Mouse (Mus musculus): ENCODE measurements around the gene Mex3d. TPM values are rescaled to one million over a fixed set of nuclear protein-coding genes. Genes with fewer than 3 reads are reported as not detected.

Gene Mex3d
- total RNA-seq (2023), result 6.8 to 10.3 TPM (median 7.9 TPM) in 4 replicates

GRCm38 (mm10) chr10:80387522-80387959 is at the start of gene Mex3d:
Gene Mex3d (minus strand): TSS chr10:80387659.

DNA sequence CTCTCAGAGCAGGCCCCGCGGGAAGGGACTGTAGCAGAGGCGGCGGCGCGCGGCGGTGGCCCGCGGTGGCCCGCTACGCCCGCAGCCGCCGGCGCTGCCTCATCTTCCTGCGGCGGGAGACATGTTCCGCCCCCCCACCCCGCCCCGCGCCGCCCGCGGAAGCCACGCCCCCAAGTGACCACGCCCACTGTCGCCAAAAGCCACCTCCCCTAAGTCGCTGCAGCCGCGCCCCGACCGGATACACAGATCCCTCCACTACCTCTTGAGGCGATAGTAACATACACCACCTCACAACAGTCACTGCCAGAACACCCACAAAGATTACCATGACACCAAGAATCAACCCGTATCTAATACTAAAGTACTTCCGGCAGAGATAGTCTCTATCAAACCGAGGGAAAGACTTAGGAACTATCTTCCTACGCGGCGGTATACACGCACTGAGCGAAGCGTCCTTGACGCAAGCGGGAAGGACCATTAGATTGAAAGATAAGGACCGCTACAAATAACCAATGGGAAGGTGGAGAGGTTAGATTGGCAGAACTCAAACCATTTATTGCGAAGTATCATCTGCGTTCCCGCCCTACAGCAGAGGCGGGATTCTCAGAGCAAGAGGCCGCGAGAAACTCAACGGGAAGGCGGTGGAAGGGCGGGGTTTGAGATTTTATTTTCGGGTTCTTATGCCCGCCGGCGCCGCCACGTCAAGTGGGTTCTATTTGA is 46.2 kb upstream of the Mex3d start, which contains the start of gene Tcf3:
Gene Tcf3, minus strand, starts transcription at position 135 of the 720 bp plus-strand sequence.

GRCm38 (mm10) chr10:80406684-80407501 is 19.4 kb upstream of the Mex3d start, which contains the start of gene Uqcr11:
Gene Uqcr11 (minus strand): TSS chr10:80406830.

DNA sequence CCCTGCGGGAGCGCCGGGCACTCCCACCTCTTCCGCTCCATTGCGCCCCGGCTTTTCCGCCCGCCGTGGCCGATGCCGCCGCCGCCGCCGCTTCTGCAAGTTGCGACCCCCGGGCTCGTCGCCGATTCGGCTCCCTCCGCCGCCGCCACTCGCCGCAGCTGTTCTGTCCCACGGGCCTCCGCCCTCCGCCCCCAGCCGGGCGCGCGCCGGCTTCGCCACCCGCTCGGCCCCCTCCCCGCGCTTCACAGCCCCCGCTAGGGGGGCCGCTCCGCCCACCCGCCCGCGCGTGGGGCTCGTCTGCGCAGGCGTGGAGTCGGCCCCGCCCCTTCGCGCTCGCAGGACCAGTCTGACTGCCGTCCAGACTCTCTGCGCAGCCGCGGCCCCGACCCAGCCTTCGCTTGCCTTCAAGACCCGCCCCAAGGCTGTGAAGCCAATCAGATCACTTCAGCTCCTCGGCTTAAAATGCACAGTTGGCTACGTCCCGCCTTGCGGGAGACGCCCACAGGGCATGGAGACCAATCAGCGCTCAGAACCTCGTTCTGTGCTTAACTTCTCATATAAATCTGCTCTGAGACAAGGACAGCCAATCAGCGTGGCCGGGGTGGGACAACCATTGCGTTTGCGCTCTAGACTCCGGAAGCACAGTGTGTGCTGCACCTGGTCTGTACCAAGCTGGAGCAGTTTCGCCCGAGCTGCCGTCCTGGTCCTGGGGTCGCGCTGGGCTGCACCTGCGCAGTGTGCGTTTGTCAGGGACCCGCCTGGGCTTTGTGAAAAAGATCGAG is 11.9 kb upstream of the Mex3d start, which contains the start of gene Mbd3:
Gene Mbd3, minus strand, starts transcription at position 360 of the 782 bp plus-strand sequence.

GRCm38 (mm10) chr10:80356001-80356682 is 31.3 kb downstream of the Mex3d start, which contains the start of gene Plk5:
Gene Plk5 (plus strand): TSS chr10:80356459.

DNA sequence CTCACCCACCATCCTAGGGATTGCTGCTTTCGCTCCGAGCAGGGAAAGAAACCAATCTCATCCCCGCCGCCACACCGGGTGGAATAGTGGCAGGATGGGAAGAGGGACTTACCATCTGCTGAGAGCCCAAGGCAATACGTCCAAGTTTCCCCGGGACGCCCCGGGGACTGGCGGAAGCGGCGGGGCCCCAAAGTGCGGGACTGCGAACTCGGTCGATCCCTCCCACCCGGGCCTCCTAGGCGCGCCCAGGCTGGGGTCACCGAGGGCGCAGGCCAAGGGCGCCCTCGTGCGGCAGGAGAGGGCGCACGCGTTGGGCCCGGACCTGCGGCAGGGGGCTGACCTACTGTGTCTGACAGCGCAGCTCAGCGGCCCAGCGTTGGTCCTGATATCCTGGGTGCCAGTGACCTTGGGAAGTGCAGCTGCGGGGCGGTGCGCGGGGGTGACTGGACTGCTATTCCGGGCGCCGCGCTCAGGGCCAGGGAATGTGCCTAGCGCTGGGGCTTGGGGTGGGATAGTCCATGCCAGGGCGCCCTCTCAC is 39.1 kb downstream of the Mex3d start, which contains the start of gene Adamtsl5:
Gene Adamtsl5, minus strand, starts transcription at position 169 of the 538 bp plus-strand sequence.

Other genes starting within 250 kb of the Mex3d start
- 168 to 193 TPM (median 182 TPM) in 4 replicates for gene Atp5d, start 249.0 kb downstream of the Mex3d start, total RNA-seq (2023)
- 7.3 to 8.8 TPM (median 7.8 TPM) in 4 replicates for gene Cbarp, start 246.8 kb downstream of the Mex3d start, total RNA-seq (2023)
- gene Midn, start 239.4 kb downstream of the Mex3d start, total RNA-seq (2023), result 142 to 170 TPM (median 154 TPM) in 4 replicates
- 214 to 244 TPM (median 231 TPM) in 4 replicates for gene Cirbp, start 221.7 kb downstream of the Mex3d start, total RNA-seq (2023)
- 12.6 to 18.2 TPM (median 14.1 TPM) in 4 replicates for gene 1600002K03Rik, start 214.7 kb downstream of the Mex3d start, total RNA-seq (2023)
- not detected in 4 replicates for gene Efna2, start 208.2 kb downstream of the Mex3d start, total RNA-seq (2023)
- 55.6 to 64.3 TPM (median 56.8 TPM) in 4 replicates for gene Mum1, start 161.2 kb downstream of the Mex3d start, total RNA-seq (2023)
- gene Ndufs7, start 138.5 kb downstream of the Mex3d start, total RNA-seq (2023), result 80.4 to 105 TPM (median 90.1 TPM) in 4 replicates
- gene Gamt, start 126.6 kb downstream of the Mex3d start, total RNA-seq (2023), result 1.7 to 2.7 TPM (median 2.4 TPM) in 4 replicates
- gene Dazap1, start 126.2 kb downstream of the Mex3d start, total RNA-seq (2023), result 143 to 153 TPM (median 147 TPM) in 4 replicates
- 2,767 to 2,923 TPM (median 2,836 TPM) in 4 replicates for gene Rps15, start 95.2 kb downstream of the Mex3d start, total RNA-seq (2023)
- 0.16 to 0.32 TPM (median 0.26 TPM) in 4 replicates for gene Apc2, start 91.7 kb downstream of the Mex3d start, total RNA-seq (2023)
- 19.7 to 26.5 TPM (median 23.9 TPM) in 4 replicates for gene 2310011J03Rik, start 67.1 kb downstream of the Mex3d start, total RNA-seq (2023)
- 0.52 to 1.6 TPM (median 1.2 TPM) in 4 replicates for gene Pcsk4, start 58.2 kb downstream of the Mex3d start, total RNA-seq (2023)
- gene Reep6, start 57.7 kb downstream of the Mex3d start, total RNA-seq (2023), result 0.48 TPM in 1 of 4 replicates, not detected in the others
- gene Adamtsl5, start 39.2 kb downstream of the Mex3d start, total RNA-seq (2023), result not detected in 4 replicates
- not detected in 4 replicates for gene Plk5, start 31.2 kb downstream of the Mex3d start, total RNA-seq (2023)
- gene Mbd3, start 11.9 kb upstream of the Mex3d start, total RNA-seq (2023), result 92.0 to 97.5 TPM (median 95.4 TPM) in 4 replicates
- gene Uqcr11, start 19.2 kb upstream of the Mex3d start, total RNA-seq (2023), result 62.3 to 65.7 TPM (median 62.6 TPM) in 4 replicates
- 183 to 210 TPM (median 200 TPM) in 4 replicates for gene Tcf3, start 46.0 kb upstream of the Mex3d start, total RNA-seq (2023)
- gene Onecut3, start 107.2 kb upstream of the Mex3d start, total RNA-seq (2023), result not detected in 4 replicates
- not detected in 4 replicates for gene Atp8b3, start 151.5 kb upstream of the Mex3d start, total RNA-seq (2023)
- gene Rexo1, start 173.9 kb upstream of the Mex3d start, total RNA-seq (2023), result 113 to 136 TPM (median 123 TPM) in 4 replicates
- 30.3 to 34.0 TPM (median 31.5 TPM) in 4 replicates for gene Klf16, start 189.7 kb upstream of the Mex3d start, total RNA-seq (2023)
- 89.6 to 111 TPM (median 99.5 TPM) in 4 replicates for gene Abhd17a, start 202.7 kb upstream of the Mex3d start, total RNA-seq (2023)
- gene Scamp4, start 215.2 kb upstream of the Mex3d start, total RNA-seq (2023), result 61.5 to 65.5 TPM (median 62.9 TPM) in 4 replicates
- 9.3 to 21.8 TPM (median 15.5 TPM) in 4 replicates for gene Adat3, start 215.2 kb upstream of the Mex3d start, total RNA-seq (2023)
- 10.6 to 12.6 TPM (median 11.2 TPM) in 4 replicates for gene Gm49322, start 218.4 kb upstream of the Mex3d start, total RNA-seq (2023)
- gene Csnk1g2, start 235.2 kb upstream of the Mex3d start, total RNA-seq (2023), result 209 to 257 TPM (median 213 TPM) in 4 replicates

Data from B cell, adult 62 days (primary cell).